Mouse (Mus musculus): ENCODE data around the gene Slco1a5.
"Not testable (repeated sequence)": the region's sequence is repeated elsewhere in the genome, so short reads cannot be mapped to it uniquely, and the experiment has no call there.

Slco1a5 gene

DNA sequence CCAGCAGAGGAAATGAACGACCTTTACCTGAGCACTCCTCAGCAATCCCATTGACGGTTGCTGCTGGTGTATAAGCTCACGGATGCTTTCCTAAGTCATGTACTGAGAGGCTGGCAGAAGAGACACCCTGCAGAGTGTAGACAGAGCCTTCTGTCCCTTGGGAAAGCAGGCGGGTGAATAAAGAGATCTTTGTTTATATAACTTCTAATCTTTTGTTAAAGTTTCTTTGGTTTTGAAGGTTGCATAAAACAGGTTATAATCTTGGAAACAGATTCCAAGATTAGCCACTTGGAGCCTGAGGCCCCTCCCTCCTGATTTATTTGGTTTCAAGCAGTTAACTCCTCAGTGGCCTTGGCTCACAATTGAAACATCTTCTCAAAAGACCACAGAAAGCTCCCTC lies at the start of gene Slco1a5:
Gene Slco1a5, minus strand, starts transcription at position 101 of the 400 bp plus-strand sequence.
- Histone ChIP-seq H3K27me3 (ENCODE audit: control insufficient read depth, insufficient read depth, low read length, poor library complexity, severe bottlenecking) (no peaks in the 10 kb centered on the region), H3K36me3 (ENCODE audit: control insufficient read depth, insufficient read depth, low read length, poor library complexity, severe bottlenecking) (no peaks in the 10 kb centered on the region)
- no peak for DNase-seq (ENCODE audit: low read depth, low spot score)

DNA sequence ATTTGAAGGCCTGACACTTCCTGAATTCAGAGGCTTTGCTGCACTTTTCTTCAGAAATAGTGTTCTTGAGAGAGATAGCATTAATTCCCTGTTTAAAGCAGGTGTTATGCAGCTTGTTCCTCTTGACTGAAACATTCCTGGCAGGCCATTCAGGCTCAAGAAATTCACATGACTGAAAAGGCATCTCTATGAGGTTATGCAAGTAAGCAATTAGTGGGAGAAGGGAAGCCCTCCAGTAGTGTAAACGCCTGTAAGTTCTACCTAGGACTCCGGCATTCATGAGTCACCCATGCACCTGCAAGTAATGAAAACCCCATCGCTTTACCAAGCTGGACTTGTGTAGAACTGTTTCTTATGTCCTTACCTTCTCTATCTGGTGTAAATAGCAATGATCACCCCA lies 46.8 kb upstream of the Slco1a5 start:
- Histone ChIP-seq H3K36me3 (ENCODE audit: control insufficient read depth, insufficient read depth, low read length, poor library complexity, severe bottlenecking) (peaks cover 17% of the 10 kb centered on the region), H3K27me3 (ENCODE audit: control insufficient read depth, insufficient read depth, low read length, poor library complexity, severe bottlenecking) (no peaks in the 10 kb centered on the region)
- no peak for DNase-seq (ENCODE audit: low read depth, low spot score)

DNA sequence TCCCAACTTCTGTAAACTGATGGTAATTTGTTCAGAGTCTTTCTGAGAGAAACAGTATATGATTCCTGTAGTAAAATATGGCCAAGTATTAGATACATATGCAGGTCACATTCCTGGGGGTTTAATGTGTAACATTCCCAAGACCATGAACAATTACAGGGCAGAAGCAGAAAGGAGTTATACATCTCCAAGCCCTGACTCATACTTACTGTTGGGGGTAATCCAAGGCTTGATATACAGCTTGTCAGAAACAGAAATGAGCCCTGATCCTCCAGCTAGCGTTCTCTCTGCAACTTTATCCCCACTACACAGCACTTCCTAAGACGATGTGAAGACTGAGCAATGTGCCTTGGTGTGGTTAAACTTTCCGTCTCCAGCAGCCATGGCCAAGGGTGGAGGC lies 44.8 kb upstream of the Slco1a5 start:
- no peak for DNase-seq (ENCODE audit: low read depth, low spot score)
- Histone ChIP-seq H3K27me3 (ENCODE audit: control insufficient read depth, insufficient read depth, low read length, poor library complexity, severe bottlenecking) (no peaks in the 10 kb centered on the region), H3K36me3 (ENCODE audit: control insufficient read depth, insufficient read depth, low read length, poor library complexity, severe bottlenecking) (peaks cover 23% of the 10 kb centered on the region)

DNA sequence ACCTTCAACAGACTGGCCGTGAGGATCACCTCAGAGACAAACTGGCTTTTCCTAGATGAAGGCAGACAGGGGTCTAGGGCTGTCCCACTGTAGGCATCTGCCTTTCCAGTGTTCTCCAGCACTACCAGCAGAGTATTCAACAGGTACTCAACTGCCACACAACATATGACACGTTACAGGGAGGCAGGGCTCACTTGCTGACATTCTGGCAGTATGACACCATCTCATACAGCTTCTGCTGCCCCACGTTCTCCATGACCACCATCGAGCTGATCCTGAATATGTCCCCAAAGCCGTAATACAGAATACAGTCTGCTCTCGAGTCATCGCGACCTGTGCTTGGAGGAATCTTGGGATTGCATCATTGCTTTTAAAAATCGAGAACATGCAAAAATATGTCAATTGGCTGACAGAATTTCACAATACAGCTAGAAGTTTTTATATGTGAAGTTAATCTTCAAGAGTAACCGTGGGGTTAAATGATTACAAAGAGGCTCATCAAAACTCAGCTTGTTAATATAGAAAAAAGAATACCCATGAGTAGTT lies 43.8 kb upstream of the Slco1a5 start:
- DNase-seq (ENCODE audit: low read depth, low spot score), result no peak
- Histone ChIP-seq H3K36me3 (ENCODE audit: control insufficient read depth, insufficient read depth, low read length, poor library complexity, severe bottlenecking) (peaks cover 22% of the 10 kb centered on the region), H3K27me3 (ENCODE audit: control insufficient read depth, insufficient read depth, low read length, poor library complexity, severe bottlenecking) (no peaks in the 10 kb centered on the region)

GRCm38 (mm10) chr6:142365742-142366472 lies 43.1 kb upstream of the Slco1a5 start:
- H3K36me3 ChIP-seq (ENCODE audit: control insufficient read depth, insufficient read depth, low read length, poor library complexity, severe bottlenecking), result peaks cover 23% of the 10 kb centered on the region
- DNase-seq (ENCODE audit: low read depth, low spot score), result no peak
- no peaks in the 10 kb centered on the region for H3K27me3 ChIP-seq (ENCODE audit: control insufficient read depth, insufficient read depth, low read length, poor library complexity, severe bottlenecking)

DNA sequence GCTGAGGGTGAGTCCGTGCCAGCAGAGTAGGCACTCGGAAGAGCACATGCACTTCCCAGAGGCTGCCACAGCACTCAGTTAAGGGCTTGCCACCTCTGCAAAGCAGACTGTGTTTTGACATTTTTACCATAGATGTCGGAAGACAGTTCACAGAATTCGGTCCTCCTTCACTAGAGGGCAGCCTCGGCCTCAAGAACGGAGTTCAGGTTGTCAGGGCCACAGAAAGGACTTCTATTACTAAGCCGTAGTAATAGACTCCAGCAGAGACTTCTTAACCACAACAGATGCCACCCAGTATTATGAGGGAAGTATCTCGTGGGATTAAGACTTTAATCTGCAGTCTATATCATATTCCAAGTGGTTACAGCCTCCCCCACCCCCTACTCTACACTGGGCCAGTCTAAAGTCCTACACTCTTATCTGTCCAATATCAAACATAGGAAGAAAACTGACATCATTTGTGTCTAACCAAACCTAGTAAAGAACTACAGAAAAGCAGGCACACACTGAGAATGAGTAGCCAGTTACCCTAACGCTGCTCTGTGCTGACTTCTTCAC lies 40.3 kb upstream of the Slco1a5 start:
- no peak for DNase-seq (ENCODE audit: low read depth, low spot score)
- peaks cover 26% of the 10 kb centered on the region for H3K36me3 ChIP-seq (ENCODE audit: control insufficient read depth, insufficient read depth, low read length, poor library complexity, severe bottlenecking)
- no peaks in the 10 kb centered on the region for H3K27me3 ChIP-seq (ENCODE audit: control insufficient read depth, insufficient read depth, low read length, poor library complexity, severe bottlenecking)

DNA sequence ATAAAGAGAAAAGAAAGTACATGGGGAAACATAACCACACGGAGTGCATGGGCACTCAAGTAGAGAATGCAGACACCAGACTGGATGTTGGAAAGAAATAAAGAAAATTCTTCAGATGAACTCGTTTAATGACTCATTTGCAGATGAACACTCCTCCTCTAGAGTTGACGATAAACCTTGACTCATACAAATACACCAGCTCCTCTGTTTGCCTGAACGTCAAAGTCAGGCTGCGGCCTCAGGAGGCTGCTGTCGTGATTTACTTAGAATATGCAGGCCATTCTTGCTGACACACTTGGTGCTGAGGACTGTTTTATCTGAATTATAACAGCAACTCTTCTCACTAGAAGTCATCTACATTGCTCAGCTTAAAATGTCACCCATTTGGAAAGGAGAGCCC lies 39.3 kb upstream of the Slco1a5 start:
- no peak for DNase-seq (ENCODE audit: low read depth, low spot score)
- no peaks in the 10 kb centered on the region for H3K27me3 ChIP-seq (ENCODE audit: control insufficient read depth, insufficient read depth, low read length, poor library complexity, severe bottlenecking)
- peaks cover 22% of the 10 kb centered on the region for H3K36me3 ChIP-seq (ENCODE audit: control insufficient read depth, insufficient read depth, low read length, poor library complexity, severe bottlenecking)

DNA sequence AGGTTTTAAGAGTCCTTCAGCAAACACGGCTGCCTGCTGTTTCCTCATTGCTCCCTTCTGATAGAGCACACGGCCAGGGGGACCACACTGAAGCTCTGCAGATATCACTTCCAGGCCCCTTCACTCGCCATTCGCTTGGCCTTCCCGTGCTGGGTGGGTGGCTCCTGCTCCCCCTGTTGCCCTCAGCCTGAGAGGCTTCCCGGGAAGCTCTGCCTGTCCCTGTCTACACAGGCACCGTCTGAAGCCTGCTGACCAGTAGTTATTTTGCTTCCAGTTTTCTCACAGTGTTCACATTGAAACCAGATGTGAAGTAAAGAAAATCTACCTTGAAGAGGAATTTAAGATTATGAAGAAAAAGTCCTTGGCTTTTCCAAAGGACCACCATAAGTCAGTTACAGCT lies 34.3 kb upstream of the Slco1a5 start:
- Histone ChIP-seq H3K36me3 (ENCODE audit: control insufficient read depth, insufficient read depth, low read length, poor library complexity, severe bottlenecking) (peaks cover 16% of the 10 kb centered on the region), H3K27me3 (ENCODE audit: control insufficient read depth, insufficient read depth, low read length, poor library complexity, severe bottlenecking) (no peaks in the 10 kb centered on the region)
- DNase-seq (ENCODE audit: low read depth, low spot score), result no peak

DNA sequence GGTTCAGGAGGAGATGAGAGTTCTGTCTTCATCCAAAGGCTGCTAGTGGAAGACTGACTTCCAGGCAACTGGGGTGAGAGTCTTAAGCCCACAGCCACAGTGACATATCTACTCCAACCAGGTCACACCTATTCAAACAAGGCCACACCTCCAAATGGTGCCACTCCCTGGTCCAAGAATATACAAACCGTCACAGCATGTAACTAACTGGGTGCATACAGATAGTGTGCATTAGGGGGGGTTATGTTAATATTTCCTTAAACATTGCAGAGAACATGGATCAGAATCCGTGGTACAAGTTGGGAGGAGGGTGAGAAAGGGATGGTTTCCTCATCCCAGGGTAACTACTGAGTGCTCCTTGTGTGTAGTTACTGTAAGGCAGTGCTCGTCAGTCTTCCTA lies 29.3 kb upstream of the Slco1a5 start:
- H3K27me3 ChIP-seq (ENCODE audit: control insufficient read depth, insufficient read depth, low read length, poor library complexity, severe bottlenecking); H3K36me3 ChIP-seq (ENCODE audit: control insufficient read depth, insufficient read depth, low read length, poor library complexity, severe bottlenecking); DNase-seq (ENCODE audit: low read depth, low spot score): not testable (repeated sequence)

- no peak for DNase-seq (ENCODE audit: low read depth, low spot score)
- Histone ChIP-seq H3K36me3 (ENCODE audit: control insufficient read depth, insufficient read depth, low read length, poor library complexity, severe bottlenecking) (peaks cover 3% of the 10 kb centered on the region; the same call in 1 of the 2 replicates), H3K27me3 (ENCODE audit: control insufficient read depth, insufficient read depth, low read length, poor library complexity, severe bottlenecking) (no peaks in the 10 kb centered on the region)
Measured at GRCm38 (mm10) chr6:142347431-142348385, 24.9 kb upstream of the Slco1a5 start.

DNA sequence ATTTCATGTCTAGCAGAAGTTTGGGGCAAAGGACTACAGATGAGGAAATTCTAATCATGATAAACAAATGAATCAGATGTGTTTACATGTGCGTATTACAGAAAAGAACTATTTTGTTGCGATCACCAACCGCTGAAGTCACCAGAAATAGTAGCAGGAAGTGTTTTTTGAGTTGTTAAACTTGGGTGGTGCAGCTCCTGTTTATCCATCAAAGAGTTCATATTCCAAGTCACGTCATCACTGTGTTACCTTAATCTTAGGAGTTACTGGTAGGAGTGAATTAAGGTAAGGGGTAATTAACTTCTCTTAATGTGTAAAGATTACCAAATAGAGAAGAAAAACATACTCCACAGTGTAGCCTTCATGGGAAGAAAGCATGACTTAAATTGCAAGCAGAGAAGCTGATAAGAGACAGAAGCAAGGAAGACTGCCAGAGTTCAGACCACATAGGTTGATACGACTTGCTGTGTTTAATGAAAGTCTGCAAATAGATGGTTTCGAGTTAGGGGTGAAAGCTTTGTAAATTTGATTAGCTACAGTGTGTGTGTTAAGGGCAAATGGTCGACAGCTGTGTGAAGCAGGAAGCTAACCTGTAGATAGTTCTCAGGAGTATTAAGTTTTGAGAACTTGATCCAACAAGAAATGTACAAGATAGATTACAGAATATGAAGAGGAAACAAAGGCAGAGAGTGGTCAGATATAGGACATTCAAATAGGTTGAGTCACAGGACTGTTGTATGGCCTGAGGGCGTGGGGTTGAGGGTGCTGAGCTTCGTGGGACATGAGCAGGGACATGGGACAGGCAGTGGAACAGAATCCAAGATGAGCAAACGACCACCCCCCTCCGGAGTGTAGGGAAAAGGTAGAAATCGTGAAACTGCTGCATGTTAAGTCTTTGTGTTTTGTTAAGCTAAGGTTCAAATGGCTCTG lies 23.7 kb upstream of the Slco1a5 start:
- no peak for DNase-seq (ENCODE audit: low read depth, low spot score)
- Histone ChIP-seq H3K36me3 (ENCODE audit: control insufficient read depth, insufficient read depth, low read length, poor library complexity, severe bottlenecking) (peaks cover 3% of the 10 kb centered on the region; the same call in 1 of the 2 replicates), H3K27me3 (ENCODE audit: control insufficient read depth, insufficient read depth, low read length, poor library complexity, severe bottlenecking) (no peaks in the 10 kb centered on the region)

DNA sequence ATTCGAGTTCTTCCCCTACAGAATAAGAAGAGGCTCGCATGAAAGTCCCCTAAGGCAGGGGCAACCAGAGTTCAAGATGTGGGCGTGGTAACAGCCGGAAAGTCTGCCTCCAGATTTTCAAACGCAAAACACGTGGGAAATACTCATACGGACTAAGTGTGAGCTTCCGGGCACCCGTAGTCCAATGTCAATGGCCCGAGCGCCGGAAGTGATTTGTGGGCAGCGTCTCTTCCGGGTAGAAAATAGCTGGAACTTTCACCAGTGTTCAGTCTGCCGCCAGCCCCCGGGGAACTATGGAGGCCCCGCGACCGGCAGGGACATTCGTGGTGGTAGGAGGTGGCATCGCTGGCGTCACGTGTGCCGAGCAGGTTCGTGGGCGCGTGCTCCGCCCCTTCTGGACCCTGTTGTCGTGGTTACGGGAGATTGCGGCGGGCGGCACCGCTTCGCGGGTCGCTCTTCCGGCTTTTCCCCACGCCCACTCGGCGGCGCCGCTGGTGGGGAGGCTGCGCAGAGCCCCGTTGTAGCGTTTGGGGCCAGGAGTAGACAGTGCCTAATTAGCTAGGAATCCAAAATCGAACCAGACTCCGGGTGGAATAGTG lies 22.8 kb upstream of the Slco1a5 start, which contains the start of gene Pyroxd1:
Gene Pyroxd1, plus strand, starts transcription at position 215 of the 599 bp plus-strand sequence.
- DNase-seq (ENCODE audit: low read depth, low spot score), result peak; percentile 93
- Histone ChIP-seq H3K27me3 (ENCODE audit: control insufficient read depth, insufficient read depth, low read length, poor library complexity, severe bottlenecking) (no peaks in the 10 kb centered on the region), H3K36me3 (ENCODE audit: control insufficient read depth, insufficient read depth, low read length, poor library complexity, severe bottlenecking) (no peaks in the 10 kb centered on the region; the same call in 1 of the 2 replicates)

- H3K36me3 ChIP-seq (ENCODE audit: control insufficient read depth, insufficient read depth, low read length, poor library complexity, severe bottlenecking), result no peaks in the 10 kb centered on the region
Measured at GRCm38 (mm10) chr6:142343561-142343960, 20.8 kb upstream of the Slco1a5 start.

More at GRCm38 (mm10) chr6:142343561-142343960, 20.8 kb upstream of the Slco1a5 start:
- no peaks in the 10 kb centered on the region for H3K27me3 ChIP-seq (ENCODE audit: control insufficient read depth, insufficient read depth, low read length, poor library complexity, severe bottlenecking)
- DNase-seq (ENCODE audit: low read depth, low spot score), result peak; percentile 71

Data from splenic B cell, adult 2 months (primary cell).